Mouse (Mus musculus) stomach, postnatal 0 days (tissue): ENCODE measurements around the gene Sptbn4.

ENCODE experiments used
- CTCF ChIP-seq: IDR thresholded peaks from 2 replicates; pipeline ENCODE4 v1.5.1; 2016; ENCODE audit warnings: antibody characterized with exemption, low read depth, mild to moderate bottlenecking, moderate library complexity
- EP300 ChIP-seq: optimal IDR thresholded peaks from 2 replicates; pipeline ENCODE3; 2016; ENCODE audit warnings: antibody characterized with exemption

DNA sequence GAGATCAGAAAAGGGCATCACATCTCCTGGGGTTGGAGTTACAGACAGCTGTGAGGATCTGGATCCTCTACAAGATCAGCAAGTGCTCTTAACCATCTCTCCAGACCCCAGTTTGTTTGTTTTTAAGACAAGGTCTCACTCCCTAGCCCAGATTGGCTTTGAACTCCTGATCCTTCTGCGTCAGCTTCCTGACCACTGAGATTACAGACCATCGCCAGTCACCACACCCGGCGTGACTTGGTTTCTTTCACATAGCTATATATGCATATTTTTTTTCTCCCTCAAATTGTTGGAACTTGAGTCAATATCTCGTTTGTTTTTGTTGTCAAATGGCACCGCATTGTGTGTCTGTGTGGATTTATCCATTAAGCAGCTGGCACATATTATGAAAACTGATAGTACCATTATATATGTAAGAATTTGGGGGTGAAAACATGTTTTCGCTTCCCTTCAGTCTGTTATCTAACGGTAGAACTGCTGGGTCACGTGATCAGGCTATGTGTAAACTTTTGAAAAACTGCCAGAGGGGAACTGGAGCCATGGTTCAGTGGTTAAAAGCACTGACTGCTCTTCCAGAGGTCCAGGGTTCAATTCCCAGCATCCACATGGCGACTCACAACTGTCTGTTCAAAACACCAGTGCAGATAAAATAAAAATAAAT is 7.1 kb upstream of the Sptbn4 start:
- no peak for TF ChIP-seq CTCF
- no peak for TF ChIP-seq EP300
